Mouse (Mus musculus) heart, embryonic 14.5 days (tissue): ENCODE results near the gene Plekhh1. TPM values are rescaled to one million over a fixed set of nuclear protein-coding genes. Genes with fewer than 3 reads are reported as not detected.

Experiments
- ATAC-seq: fragments of 200-750 bp; cut with Nextera tagmentation; 2 replicates; pipeline ENCODE4 v1.8.0; 2017; ENCODE audit warnings: low read depth, moderate TSS enrichment; ENCODE audit not compliant: insufficient number of reproducible peaks, insufficient read depth, low FRiP score
- H3K27ac ChIP-seq, 2 experiments: fragments of 200-500 bp in 1 of 2; fragments of 300-500 bp in 1 of 2; sonication (generic) in 1 of 2; replicated peaks in 1 of 2; 2 replicates each; pipeline ENCODE4 v1.5.1; 2012 to 2014; ENCODE audit warnings: low read depth in 2 of 2, low read length in 2 of 2, control low read depth in 1 of 2, mild to moderate bottlenecking in 1 of 2, mixed read lengths in 1 of 2; ENCODE audit not compliant: control insufficient read depth in 1 of 2, insufficient read depth in 1 of 2
- H3K27me3 ChIP-seq: fragments of 300-500 bp; sonication (generic); 2 replicates; pipeline ENCODE4 v1.6.1; 2014; ENCODE audit warnings: mild to moderate bottlenecking, low read length, control low read depth; ENCODE audit not compliant: control insufficient read depth, insufficient read depth
- H3K36me3 ChIP-seq: fragments of 300-500 bp; sonication (generic); 2 replicates; pipeline ENCODE4 v1.6.1; 2014; ENCODE audit warnings: mild to moderate bottlenecking, control low read depth, low read length, mixed read lengths; ENCODE audit not compliant: control insufficient read depth, insufficient read depth
- H3K4me1 ChIP-seq, 2 experiments: fragments of 200-500 bp in 1 of 2; fragments of 300-500 bp in 1 of 2; sonication (generic) in 1 of 2; 2 replicates each; pipeline ENCODE4 v1.6.1; 2012 to 2014; ENCODE audit warnings: low read length in 2 of 2, control low read depth in 1 of 2, mixed read lengths in 1 of 2; ENCODE audit not compliant: control insufficient read depth in 2 of 2, insufficient read depth in 2 of 2
- H3K4me2 ChIP-seq: fragments of 300-500 bp; sonication (generic); 2 replicates; pipeline ENCODE4 v1.6.1; 2014; ENCODE audit warnings: mild to moderate bottlenecking, low read length
- H3K4me3 ChIP-seq, 2 experiments: fragments of 200-500 bp in 1 of 2; fragments of 300-500 bp in 1 of 2; sonication (generic) in 1 of 2; 2 replicates each; pipeline ENCODE4 v1.5.1; 2012 to 2014; ENCODE audit warnings: low read length in 2 of 2, mild to moderate bottlenecking in 2 of 2, control low read depth in 1 of 2, low read depth in 1 of 2, moderate library complexity in 1 of 2; ENCODE audit not compliant: control insufficient read depth in 1 of 2, insufficient read depth in 1 of 2
- H3K9ac ChIP-seq: fragments of 300-500 bp; sonication (generic); 2 replicates; pipeline ENCODE4 v1.6.1; 2014; ENCODE audit warnings: mild to moderate bottlenecking, low read length
- H3K9me3 ChIP-seq: fragments of 300-500 bp; sonication (generic); 2 replicates; pipeline ENCODE4 v1.6.1; 2016; ENCODE audit warnings: low read length, control low read depth; ENCODE audit not compliant: control insufficient read depth
- WGBS: fragments of 180-500 bp; shearing (Covaris S2); extraction: QIAGEN DNeasy Blood & Tissue Kit; methylation state at CpG from one replicate; pipeline ENCODE4 v1.1.7; 2014; 5-methylcytosine and 5-hydroxymethylcytosine counted together
- polyA plus RNA-seq: library from polyadenylated mRNA; unstranded; fragments of >200 nt; fragmentation: Nextera tagmentation; extraction: Ambion mirVana; gene quantifications from 2 replicates; pipeline ENCODE4 v1.2.1, GENCODE M21; 2014

The Plekhh1 gene
- polyA plus RNA-seq, 1 experiment from 2014 or later, result 2.6 TPM

DNA sequence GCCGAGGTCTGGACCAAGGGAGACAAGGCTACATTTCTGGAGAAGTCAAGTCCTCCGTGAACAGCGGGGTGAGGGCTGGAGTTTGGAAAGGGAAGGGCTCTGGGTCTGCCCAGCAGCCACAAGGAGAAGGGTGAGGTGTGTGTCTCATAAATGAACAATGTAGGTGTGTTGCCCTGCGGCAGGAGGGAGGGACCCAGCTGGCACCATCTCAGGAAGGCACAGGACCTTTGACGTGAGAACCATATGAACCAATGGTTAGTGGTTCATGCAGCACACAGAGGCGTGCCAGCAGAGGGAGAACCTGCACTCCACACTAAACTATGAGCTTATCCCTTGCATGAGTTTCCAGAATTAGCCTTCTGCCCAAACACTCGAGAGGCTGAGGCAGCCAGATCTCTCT is 18.2 kb downstream of the Plekhh1 start:
- WGBS, result 82% methylated on average over 7 of the region's 7 CpGs
- Histone ChIP-seq H3K27me3 (peaks cover 15% of the 10 kb centered on the region), H3K36me3 (0 out of 2 replicates have a peak, but pooled peaks cover 6% of the 10 kb centered on the region), H3K4me1 (peaks cover 28 to 50% of the 10 kb centered on the region in 2 experiments), H3K9me3 (no peaks in the 10 kb centered on the region), H3K27ac (no peak overlapping the region), H3K9ac (no peak overlapping the region), H3K4me2 (no peak overlapping the region), H3K4me3 (no peak overlapping the region)
- no peak for ATAC-seq

DNA sequence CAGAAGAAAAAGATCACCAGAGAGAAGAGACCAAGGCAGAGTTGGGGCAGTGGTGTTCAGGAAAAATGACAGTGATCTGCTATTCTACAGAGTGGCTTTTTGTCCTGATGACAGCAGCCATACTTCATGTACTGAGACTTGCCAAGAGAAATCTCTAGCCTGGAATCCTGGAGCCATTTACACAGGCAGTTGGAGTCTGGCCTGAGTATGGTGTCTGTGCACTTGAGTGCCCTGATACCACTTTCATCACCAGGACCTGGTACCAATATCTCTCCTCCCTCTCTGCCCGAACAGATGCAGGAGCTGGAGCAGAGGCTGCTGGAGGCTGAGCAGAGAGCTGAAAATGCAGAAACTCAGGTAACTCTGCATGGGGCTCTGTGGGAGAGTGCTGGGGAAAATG is 19.9 kb downstream of the Plekhh1 start:
- 24% methylated on average over 1 of the region's 1 CpGs for WGBS
- ATAC-seq, result peak; percentile 58

DNA sequence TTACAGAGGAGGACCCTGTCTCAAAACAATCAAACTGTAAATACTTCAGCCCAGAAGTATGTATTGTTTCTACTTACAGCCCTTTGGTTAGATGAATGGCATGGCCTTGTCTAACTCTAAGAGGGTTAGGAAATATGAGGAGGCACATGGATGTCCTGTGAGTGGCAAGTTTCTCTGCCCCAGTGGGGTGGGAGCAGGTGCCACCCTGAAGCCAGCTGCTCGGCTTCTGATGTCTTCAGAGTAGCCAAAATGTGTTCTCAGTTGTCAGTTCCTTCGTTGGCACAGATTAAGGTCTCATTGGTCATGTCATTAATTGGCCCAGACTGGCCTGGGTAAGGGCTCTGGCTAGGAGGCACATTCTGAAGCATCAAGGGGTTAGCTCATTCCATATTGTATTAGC is 20.8 kb downstream of the Plekhh1 start:
- Histone ChIP-seq H3K4me3 (no peak overlapping the region), H3K36me3 (peaks cover 15% of the 10 kb centered on the region; the same call in 1 of the 2 replicates), H3K27me3 (peaks cover 9% of the 10 kb centered on the region; the same call in 1 of the 2 replicates), H3K27ac (no peak overlapping the region), H3K4me1 (peaks cover 33 to 62% of the 10 kb centered on the region in 2 experiments), H3K9ac (no peak overlapping the region), H3K9me3 (no peaks in the 10 kb centered on the region), H3K4me2 (no peak overlapping the region)
- WGBS, result 79% methylated on average over 2 of the region's 2 CpGs
- no peak for ATAC-seq

More for the DNA sequence above, 19.9 kb downstream of the Plekhh1 start:
- Histone ChIP-seq H3K4me2 (no peak overlapping the region), H3K9ac (no peak overlapping the region), H3K4me1 (peaks cover 34 to 61% of the 10 kb centered on the region in 2 experiments), H3K27me3 (peaks cover 9% of the 10 kb centered on the region; the same call in 1 of the 2 replicates), H3K36me3 (0 out of 2 replicates have a peak, but pooled peaks cover 8% of the 10 kb centered on the region), H3K27ac (peak overlapping the region in 1 of 2 experiments; percentile 6; a peak in 2 of 4 replicates), H3K4me3 (no peak overlapping the region), H3K9me3 (no peaks in the 10 kb centered on the region)

DNA sequence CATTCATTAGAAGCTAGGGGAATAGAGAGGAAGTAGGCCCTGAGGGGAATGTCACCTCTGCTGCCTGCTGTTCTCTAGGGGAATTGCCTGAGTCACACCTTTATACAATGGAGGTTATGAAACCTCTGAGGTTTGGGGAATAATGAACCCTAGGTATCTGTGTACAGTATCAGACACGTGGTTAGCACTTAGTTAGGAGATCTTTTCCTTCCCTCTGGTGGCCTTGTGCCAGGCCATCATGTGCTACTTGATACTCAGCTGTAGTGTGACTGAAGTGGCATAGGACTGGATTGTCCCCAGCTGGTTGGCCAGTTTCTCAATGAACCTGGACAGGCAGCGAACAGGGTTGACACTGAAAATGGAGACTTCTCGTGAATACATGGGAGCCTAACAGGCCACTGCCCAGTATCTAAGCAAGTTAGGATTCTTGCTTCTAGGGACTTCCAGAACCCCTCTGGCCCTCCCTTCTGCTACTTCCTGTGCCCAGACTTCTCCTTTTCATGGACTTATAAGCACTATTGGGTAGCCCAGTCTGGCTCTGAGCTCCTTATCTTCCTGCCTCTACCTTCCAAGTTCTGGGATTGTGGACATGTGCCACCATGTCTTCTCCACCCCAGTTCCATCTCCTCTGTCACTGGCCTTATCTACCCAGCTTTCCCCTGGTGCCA is 21.7 kb downstream of the Plekhh1 start:
- peaks cover 16% of the 10 kb centered on the region; the same call in 1 of the 2 replicates for H3K36me3 ChIP-seq
- 57% methylated on average over 3 of the region's 3 CpGs for WGBS
- no peak overlapping the region for H3K4me2 ChIP-seq
- H3K4me3 ChIP-seq, result no peak overlapping the region
- H3K4me1 ChIP-seq, result peaks cover 34 to 64% of the 10 kb centered on the region in 2 experiments
- peaks cover 9% of the 10 kb centered on the region; the same call in 1 of the 2 replicates for H3K27me3 ChIP-seq
- H3K9ac ChIP-seq, result no peak overlapping the region
- H3K27ac ChIP-seq, result no peak overlapping the region
- no peak for ATAC-seq
- no peaks in the 10 kb centered on the region for H3K9me3 ChIP-seq

DNA sequence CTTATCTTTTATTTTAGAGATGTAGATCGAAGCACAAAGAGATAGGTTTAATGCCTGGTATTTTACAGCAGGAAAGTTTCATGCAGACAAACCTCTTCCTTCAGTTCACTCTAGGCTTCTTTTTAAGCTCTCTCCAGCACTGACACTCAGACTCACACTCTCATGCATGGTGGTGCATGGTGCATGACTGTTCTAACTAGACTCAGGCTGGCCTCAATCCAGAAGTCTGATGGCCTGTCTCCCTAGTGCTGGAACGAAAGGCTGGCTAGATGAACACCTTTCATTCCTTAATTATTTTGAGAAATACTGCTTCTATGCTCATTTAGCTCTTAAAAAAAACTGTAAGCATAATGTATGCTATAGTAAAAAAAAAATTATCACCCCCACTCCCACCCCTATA is 23.1 kb downstream of the Plekhh1 start:
- peaks cover 32 to 67% of the 10 kb centered on the region in 2 experiments for H3K4me1 ChIP-seq
- no peaks in the 10 kb centered on the region for H3K9me3 ChIP-seq
- H3K9ac ChIP-seq, result no peak overlapping the region
- H3K4me3 ChIP-seq, result no peak overlapping the region
- ATAC-seq, result no peak
- H3K36me3 ChIP-seq, result peaks cover 21% of the 10 kb centered on the region; the same call in 1 of the 2 replicates
- H3K27me3 ChIP-seq, result peaks cover 8% of the 10 kb centered on the region; the same call in 1 of the 2 replicates
- WGBS, result 63% methylated on average over 2 of the region's 2 CpGs
- H3K27ac ChIP-seq, result no peak overlapping the region
- H3K4me2 ChIP-seq, result no peak overlapping the region

DNA sequence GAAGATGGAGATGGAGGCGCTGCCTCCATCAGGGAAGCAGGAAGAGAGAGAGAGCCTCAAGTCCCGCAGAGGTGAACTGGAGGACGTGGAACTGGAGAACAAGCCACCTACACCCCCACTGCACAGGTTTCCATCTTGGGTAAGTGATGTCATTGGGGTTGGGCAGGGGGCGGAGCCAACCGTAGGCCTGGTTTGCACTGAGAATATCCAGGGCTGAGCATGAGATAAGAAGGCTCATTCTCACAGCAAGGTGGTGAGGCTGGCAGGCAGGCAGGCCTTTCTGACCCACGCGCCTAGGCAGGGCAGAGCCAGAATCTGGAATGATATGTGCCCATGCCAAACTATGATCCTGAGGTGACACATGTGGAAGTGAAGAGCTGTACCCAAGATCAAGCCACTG is 26.3 kb downstream of the Plekhh1 start:
- peak; percentile 90 for ATAC-seq
- peaks cover 16% of the 10 kb centered on the region; the same call in 1 of the 2 replicates for H3K36me3 ChIP-seq
- WGBS, result 33% methylated on average over 7 of the region's 7 CpGs
- peak overlapping the region; percentile 45 for H3K4me2 ChIP-seq
- peaks cover 25 to 47% of the 10 kb centered on the region in 2 experiments for H3K4me1 ChIP-seq
- H3K4me3 ChIP-seq, result no peak overlapping the region
- peak overlapping the region; percentile 74 to 77 for H3K27ac ChIP-seq
- peak overlapping the region; percentile 30 for H3K9ac ChIP-seq
- H3K9me3 ChIP-seq, result no peaks in the 10 kb centered on the region
- peaks cover 3% of the 10 kb centered on the region; the same call in 1 of the 2 replicates for H3K27me3 ChIP-seq

DNA sequence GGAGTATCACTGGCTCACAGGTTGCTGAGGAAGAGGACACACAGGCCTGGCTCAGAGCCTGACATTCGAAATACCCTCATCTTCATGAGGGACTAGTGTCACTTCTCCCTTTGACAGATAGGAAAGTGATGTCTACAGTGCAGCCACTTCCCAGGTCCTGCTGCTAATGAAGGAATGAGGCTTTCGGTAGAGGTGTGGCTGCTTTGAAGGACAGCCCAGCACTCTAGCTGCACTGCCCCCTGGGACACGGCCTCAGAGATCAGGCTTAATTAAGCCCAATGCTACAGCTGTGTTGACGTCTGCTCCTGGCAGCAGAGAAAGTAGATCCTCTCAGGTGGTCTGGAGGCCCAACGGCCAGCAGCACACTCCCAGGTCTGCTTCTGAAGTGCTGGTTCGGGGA is 30.6 kb downstream of the Plekhh1 start:
- Histone ChIP-seq H3K9ac (no peak overlapping the region), H3K4me3 (no peak overlapping the region), H3K27ac (no peak overlapping the region), H3K36me3 (peaks cover 27% of the 10 kb centered on the region), H3K9me3 (no peaks in the 10 kb centered on the region), H3K27me3 (no peaks in the 10 kb centered on the region), H3K4me1 (peaks cover 11 to 20% of the 10 kb centered on the region in 2 experiments), H3K4me2 (no peak overlapping the region)
- no peak for ATAC-seq
- WGBS, result 75% methylated on average over 6 of the region's 6 CpGs
